Mouse (Mus musculus): Measurements from ENCODE around the gene Vmn1r213. TPM values are rescaled to one million over a fixed set of nuclear protein-coding genes. Genes with fewer than 3 reads are reported as not detected.

Gene Vmn1r213
- total RNA-seq (2014; fragmentation: Nextera tagmentation) (not detected in 2 replicates), total RNA-seq (2017) (0.12 and 0.33 TPM in 2 replicates), polyA plus RNA-seq (2012) (not detected in 2 replicates)

DNA sequence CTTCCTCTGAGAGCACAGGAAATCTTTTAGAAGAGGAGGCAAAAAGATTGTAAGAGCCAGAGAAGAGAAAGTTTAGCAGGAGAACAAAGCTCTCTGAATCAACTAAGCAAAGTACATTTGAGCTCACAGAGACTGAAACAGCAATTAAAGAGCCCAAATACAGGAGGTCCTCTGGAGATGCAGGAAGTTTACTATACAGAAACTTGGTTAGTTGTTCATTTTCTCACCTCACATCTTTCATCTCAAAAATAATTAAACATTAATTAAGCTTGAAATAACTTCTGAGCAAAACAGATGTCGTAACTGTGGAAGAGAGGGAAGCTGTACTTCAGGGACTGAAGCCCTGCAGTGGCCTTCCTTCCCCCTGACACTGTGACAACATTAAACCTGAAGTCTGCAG, at the start of gene Vmn1r213:
TSS of gene Vmn1r213 (plus strand) at position 301 of the 400 bp plus-strand sequence.
- ATAC-seq (ENCODE audit: extremely low read depth, insufficient number of reproducible peaks, low FRiP score, poor library complexity, severe bottlenecking) (no peak), DNase-seq (ENCODE audit: low spot score) (no peak)
- no peaks in the 10 kb centered on the region for H3K27me3 ChIP-seq (ENCODE audit: insufficient read depth, low read length)

DNA sequence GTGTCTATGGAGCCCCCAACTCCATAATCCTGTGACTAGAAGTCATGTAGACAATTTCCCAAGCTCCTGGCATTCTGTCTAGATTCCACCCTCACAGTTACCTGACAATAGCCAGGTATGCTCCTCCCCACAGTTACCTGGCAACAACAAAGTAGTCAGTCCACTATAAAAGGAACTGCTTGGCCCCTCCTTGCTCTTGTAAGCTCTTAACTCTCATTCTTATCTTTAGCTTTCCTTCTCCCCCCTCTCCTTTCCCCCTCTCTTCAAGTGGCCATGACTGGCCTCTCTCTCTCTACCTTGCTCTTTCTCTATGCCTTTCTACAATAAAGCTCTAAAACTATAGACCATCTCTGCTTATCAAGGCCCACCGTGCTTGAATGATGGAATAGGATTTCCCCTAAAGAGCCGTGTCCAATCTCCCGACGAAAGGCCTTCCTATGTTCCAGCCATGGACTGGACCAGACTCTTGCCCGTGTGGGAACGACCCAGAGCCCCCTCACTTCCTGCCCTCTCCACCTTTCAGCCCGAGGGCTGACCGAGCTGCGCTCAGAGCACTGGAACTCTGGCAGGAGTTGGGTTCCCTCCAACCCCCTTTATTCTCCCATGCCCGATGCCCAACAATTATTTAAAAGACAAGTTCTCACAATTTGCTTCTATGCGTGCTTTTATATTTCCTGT, 17.1 kb upstream of the Vmn1r213 start:
- ATAC-seq (ENCODE audit: extremely low read depth, insufficient number of reproducible peaks, low FRiP score, poor library complexity, severe bottlenecking) = no peak
- peaks cover 2% of the 10 kb centered on the region; the same call in 1 of the 2 replicates for H3K27me3 ChIP-seq (ENCODE audit: insufficient read depth, low read length)
- DNase-seq (ENCODE audit: low spot score) = no peak
- H3K4me3 ChIP-seq (ENCODE audit: low read depth, low read length) = no peak overlapping the region
- no peaks in the 10 kb centered on the region for H3K4me1 ChIP-seq (ENCODE audit: insufficient read depth, low read depth, low read length)
- TF ChIP-seq TAL1 (conservative IDR thresholded peaks at IDR 0.05; ENCODE audit: low read depth, low read length) (no peak), CTCF (IDR thresholded peaks at IDR 0.05; ENCODE audit: low read depth, low read length) (no peak), GATA2 (IDR thresholded peaks at IDR 0.05; ENCODE audit: borderline replicate concordance, low read depth, low read length) (no peak), GATA1 (IDR thresholded peaks at IDR 0.05; ENCODE audit: borderline replicate concordance, low read length) (no peak), POLR2AphosphoS5 (IDR thresholded peaks at IDR 0.05; ENCODE audit: insufficient replicate concordance, low read depth, low read length) (no peak)
- H3K9me3 ChIP-seq (replicated peaks) = 0 out of 2 replicates have a peak, but pooled peaks cover 1% of the 10 kb centered on the region
- H3K36me3 ChIP-seq (replicated peaks) = no peaks in the 10 kb centered on the region

More for the DNA sequence above, at the start of gene Vmn1r213:
- TF ChIP-seq GATA2 (IDR thresholded peaks at IDR 0.05; ENCODE audit: borderline replicate concordance, low read depth, low read length) = no peak
- TF ChIP-seq POLR2AphosphoS5 (IDR thresholded peaks at IDR 0.05; ENCODE audit: insufficient replicate concordance, low read depth, low read length) = no peak
- no peak for TF ChIP-seq TAL1 (conservative IDR thresholded peaks at IDR 0.05; ENCODE audit: low read depth, low read length)
- TF ChIP-seq CTCF (IDR thresholded peaks at IDR 0.05; ENCODE audit: low read depth, low read length) = no peak
- TF ChIP-seq GATA1 (IDR thresholded peaks at IDR 0.05; ENCODE audit: borderline replicate concordance, low read length) = no peak
- Histone ChIP-seq H3K4me3 (ENCODE audit: low read depth, low read length) (no peak within 1 kb of the TSS), H3K9me3 (replicated peaks) (no peaks in the 10 kb centered on the region), H3K36me3 (replicated peaks) (no peaks in the 10 kb centered on the region), H3K4me1 (ENCODE audit: insufficient read depth, low read depth, low read length) (no peaks in the 10 kb centered on the region)

GRCm38 (mm10) chr13:22992178-22992700, 15.2 kb upstream of the Vmn1r213 start:
- H3K9me3 ChIP-seq (replicated peaks) = peaks cover 16% of the 10 kb centered on the region
- H3K4me3 ChIP-seq (ENCODE audit: low read depth, low read length) = no peak overlapping the region
- H3K36me3 ChIP-seq (replicated peaks) = no peaks in the 10 kb centered on the region
- H3K4me1 ChIP-seq (ENCODE audit: insufficient read depth, low read depth, low read length) = no peaks in the 10 kb centered on the region
- H3K27me3 ChIP-seq (ENCODE audit: insufficient read depth, low read length) = peaks cover 2% of the 10 kb centered on the region; the same call in 1 of the 2 replicates
- no peak for ATAC-seq (ENCODE audit: extremely low read depth, insufficient number of reproducible peaks, low FRiP score, poor library complexity, severe bottlenecking)
- no peak for DNase-seq (ENCODE audit: low spot score)
- TF ChIP-seq CTCF (IDR thresholded peaks at IDR 0.05; ENCODE audit: low read depth, low read length) = no peak
- no peak for TF ChIP-seq GATA2 (IDR thresholded peaks at IDR 0.05; ENCODE audit: borderline replicate concordance, low read depth, low read length)
- TF ChIP-seq TAL1 (conservative IDR thresholded peaks at IDR 0.05; ENCODE audit: low read depth, low read length) = no peak
- no peak for TF ChIP-seq GATA1 (IDR thresholded peaks at IDR 0.05; ENCODE audit: borderline replicate concordance, low read length)
- TF ChIP-seq POLR2AphosphoS5 (IDR thresholded peaks at IDR 0.05; ENCODE audit: insufficient replicate concordance, low read depth, low read length) = no peak

DNA sequence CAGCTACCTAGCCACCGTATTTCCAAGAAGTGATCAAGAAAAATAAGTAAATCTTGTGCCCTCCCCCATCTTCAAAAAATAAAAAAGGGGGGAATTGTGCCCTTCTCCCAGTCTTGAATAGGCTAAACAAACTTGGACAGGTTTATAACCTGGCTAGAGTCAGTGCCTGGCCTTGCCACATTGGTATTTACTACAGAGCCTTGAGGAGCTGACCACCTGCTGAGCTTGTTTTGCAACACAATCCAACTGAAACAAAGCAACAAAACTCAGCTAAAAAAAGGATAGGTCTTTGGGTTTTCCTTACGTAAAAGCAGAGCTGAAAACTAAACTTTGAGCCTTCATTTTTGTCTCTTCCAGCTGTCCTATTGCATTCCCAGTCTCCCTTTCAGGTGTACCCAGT, 14.7 kb upstream of the Vmn1r213 start:
- Histone ChIP-seq H3K27me3 (ENCODE audit: insufficient read depth, low read length) (peaks cover 2% of the 10 kb centered on the region; the same call in 1 of the 2 replicates), H3K4me1 (ENCODE audit: insufficient read depth, low read depth, low read length) (no peaks in the 10 kb centered on the region), H3K9me3 (replicated peaks) (peaks cover 18% of the 10 kb centered on the region), H3K4me3 (ENCODE audit: low read depth, low read length) (no peak overlapping the region), H3K36me3 (replicated peaks) (no peaks in the 10 kb centered on the region)
- TF ChIP-seq GATA2 (IDR thresholded peaks at IDR 0.05; ENCODE audit: borderline replicate concordance, low read depth, low read length) (no peak), CTCF (IDR thresholded peaks at IDR 0.05; ENCODE audit: low read depth, low read length) (no peak), TAL1 (conservative IDR thresholded peaks at IDR 0.05; ENCODE audit: low read depth, low read length) (no peak), GATA1 (IDR thresholded peaks at IDR 0.05; ENCODE audit: borderline replicate concordance, low read length) (no peak)
- no peak for ATAC-seq (ENCODE audit: extremely low read depth, insufficient number of reproducible peaks, low FRiP score, poor library complexity, severe bottlenecking)
- DNase-seq (ENCODE audit: low spot score) = no peak

- H3K36me3 ChIP-seq (replicated peaks) = no peaks in the 10 kb centered on the region
- H3K4me3 ChIP-seq (ENCODE audit: low read depth, low read length) = no peak overlapping the region
- no peak for TF ChIP-seq GATA2 (IDR thresholded peaks at IDR 0.05; ENCODE audit: borderline replicate concordance, low read depth, low read length)
- TF ChIP-seq POLR2AphosphoS5 (IDR thresholded peaks at IDR 0.05; ENCODE audit: insufficient replicate concordance, low read depth, low read length) = no peak
- no peak for TF ChIP-seq CTCF (IDR thresholded peaks at IDR 0.05; ENCODE audit: low read depth, low read length)
- TF ChIP-seq GATA1 (IDR thresholded peaks at IDR 0.05; ENCODE audit: borderline replicate concordance, low read length) = no peak
- no peak for TF ChIP-seq TAL1 (conservative IDR thresholded peaks at IDR 0.05; ENCODE audit: low read depth, low read length)
- no peak for ATAC-seq (ENCODE audit: extremely low read depth, insufficient number of reproducible peaks, low FRiP score, poor library complexity, severe bottlenecking)
- DNase-seq (ENCODE audit: low spot score) = no peak
- H3K4me1 ChIP-seq (ENCODE audit: insufficient read depth, low read depth, low read length) = no peaks in the 10 kb centered on the region
- H3K9me3 ChIP-seq (replicated peaks) = no peaks in the 10 kb centered on the region
- H3K27me3 ChIP-seq (ENCODE audit: insufficient read depth, low read length) = no peaks in the 10 kb centered on the region
Measured at GRCm38 (mm10) chr13:23018158-23018557, 10.7 kb downstream of the Vmn1r213 start.

- H3K36me3 ChIP-seq (replicated peaks) = no peaks in the 10 kb centered on the region
- H3K27me3 ChIP-seq (ENCODE audit: insufficient read depth, low read length) = no peaks in the 10 kb centered on the region
- no peaks in the 10 kb centered on the region for H3K4me1 ChIP-seq (ENCODE audit: insufficient read depth, low read depth, low read length)
- ATAC-seq (ENCODE audit: extremely low read depth, insufficient number of reproducible peaks, low FRiP score, poor library complexity, severe bottlenecking) = no peak
- no peak overlapping the region for H3K4me3 ChIP-seq (ENCODE audit: low read depth, low read length)
- no peaks in the 10 kb centered on the region for H3K9me3 ChIP-seq (replicated peaks)
- no peak for DNase-seq (ENCODE audit: low spot score)
- TF ChIP-seq GATA2 (IDR thresholded peaks at IDR 0.05; ENCODE audit: borderline replicate concordance, low read depth, low read length) (no peak), POLR2AphosphoS5 (IDR thresholded peaks at IDR 0.05; ENCODE audit: insufficient replicate concordance, low read depth, low read length) (no peak), TAL1 (conservative IDR thresholded peaks at IDR 0.05; ENCODE audit: low read depth, low read length) (no peak), GATA1 (IDR thresholded peaks at IDR 0.05; ENCODE audit: borderline replicate concordance, low read length) (no peak), CTCF (IDR thresholded peaks at IDR 0.05; ENCODE audit: low read depth, low read length) (no peak)
Measured at GRCm38 (mm10) chr13:23024812-23025211, 17.4 kb downstream of the Vmn1r213 start.
